Mouse (Mus musculus) cortical plate, adult 2 months (tissue): Measurements from ENCODE around the gene Rsrc1.

ENCODE experiments used
- CTCF ChIP-seq: fragments of 200-500 bp; IDR thresholded peaks from 2 replicates; pipeline ENCODE4 v1.5.1; 2011; ENCODE audit warnings: mild to moderate bottlenecking, control low read depth, low read length; ENCODE audit not compliant: insufficient read depth; ENCODE audit errors: extremely low read depth
- POLR2A ChIP-seq: fragments of 200-500 bp; IDR thresholded peaks from 2 replicates; pipeline ENCODE4 v1.6.1; 2011; ENCODE audit warnings: mild to moderate bottlenecking, low read length, control low read depth; ENCODE audit not compliant: insufficient read depth; ENCODE audit errors: extremely low read depth

- TF ChIP-seq POLR2A (no peak), CTCF (no peak)
Observed at GRCm38 (mm10) chr3:66981706-66982105, 516 bp downstream of the Rsrc1 start, which contains the start of gene Shox2.
